Mouse (Mus musculus): ENCODE results near the gene Lyz1.

DNA sequence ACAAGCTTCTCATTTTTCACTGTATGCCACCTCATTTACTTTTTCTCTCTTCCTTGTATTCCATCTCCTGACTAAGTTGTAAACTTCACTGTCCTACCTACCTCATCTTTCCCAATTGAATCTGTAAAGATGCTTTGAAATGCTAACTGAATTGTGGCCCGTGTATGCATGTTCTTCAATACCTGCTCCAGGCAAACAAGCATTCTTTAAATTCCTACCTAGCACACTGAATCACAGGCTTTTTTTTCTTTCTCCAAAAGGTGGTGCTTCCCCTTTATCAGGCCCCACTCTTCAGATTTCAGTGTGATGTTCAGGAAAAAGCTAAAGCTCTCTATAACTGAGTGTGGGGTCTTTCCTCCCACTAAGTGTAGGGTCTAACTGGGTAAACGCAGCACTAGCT, 49.7 kb upstream of the Lyz1 start:
- TF ChIP-seq POLR2A (IDR thresholded peaks at IDR 0.05; ENCODE audit: borderline replicate concordance, extremely low read depth, insufficient read depth, insufficient read length, poor library complexity, severe bottlenecking) (no peak), CTCF (IDR thresholded peaks at IDR 0.05; ENCODE audit: borderline replicate concordance, extremely low read depth, insufficient read depth, insufficient read length) (no peak)

All from brain, embryonic 14.5 days (tissue).